Mouse (Mus musculus): ENCODE results near the gene Gm10309.

GRCm38 (mm10) chr17:86549128-86549527, 44.1 kb upstream of the Gm10309 start:
- TF ChIP-seq CTCF (IDR thresholded peaks at IDR 0.05; ENCODE audit: low read depth) (no peak), EP300 (IDR thresholded peaks at IDR 0.05; ENCODE audit: low read depth) (no peak)
